9 mouse cellular contexts compared by ENCODE assay signal in genomic region chr6:70842991-70843390, GRCm38 (mm10). TPM values are rescaled to one million over a fixed set of nuclear protein-coding genes. Genes with fewer than 3 reads are reported as not detected.
DNase-seq lines count a peak whose midpoint lies in the region; ATAC-seq lines count a peak whose summit lies in the region.
"Had no signal": no experiment of that assay in that cellular context is flagged by ENCODE, and none has a peak within 500 bp of the region (broad histone marks: within the 10 kb centered on the region; RNA-seq: fewer than 3 reads in every experiment).

No protein-coding gene starts in this region.

- no peak overlapping the region for H3K27ac ChIP-seq in forebrain, embryonic 14.5 days (ENCODE audit: low read depth, low read length)

- intact Hi-C loops in heart, postnatal 25 days (cut with DNase I), result loop anchor here (2.0 kb wide), 1 partner anchor 30 kb away; no protein-coding TSS in a partner anchor

- H3K27me3 ChIP-seq in forebrain, embryonic 14.5 days (replicated peaks; ENCODE audit: control insufficient read depth, insufficient read depth, low read length), result no peaks in the 10 kb centered on the region
- H3K27me3 ChIP-seq: Patski had no signal

- no peaks in the 10 kb centered on the region for H3K36me3 ChIP-seq in forebrain, embryonic 14.5 days (ENCODE audit: control insufficient read depth, insufficient read depth, low read length)

- DNase-seq in heart, adult 18-20 months, result peak; percentile 48 to 55
- no peak for DNase-seq in heart, postnatal 25 days (ENCODE audit: low spot score)
- no peak for DNase-seq in forebrain, embryonic 14.5 days (ENCODE audit: low spot score)
- DNase-seq in kidney, adult 9 months, result peak; percentile 56
- DNase-seq in lung, postnatal 36 days, result peak; percentile 42
- DNase-seq in retina, embryonic 14.5 days (ENCODE audit: low spot score), result no peak
- no peak for DNase-seq in right cerebral cortex, adult 18-20 months

- no peaks in the 10 kb centered on the region for H3K9me3 ChIP-seq in forebrain, embryonic 14.5 days (replicated peaks; ENCODE audit: control insufficient read depth, low read length)

- ATAC-seq in forebrain, embryonic 14.5 days, result no peak
- no peak for ATAC-seq in frontal cortex, adult (ENCODE audit: low TSS enrichment)
- ATAC-seq: Patski had no signal

- H3K9ac ChIP-seq in forebrain, embryonic 14.5 days (ENCODE audit: low read length), result no peak overlapping the region

- H3K4me3 ChIP-seq in forebrain, embryonic 14.5 days (ENCODE audit: low read depth, low read length), result no peak overlapping the region

- H3K4me2 ChIP-seq in forebrain, embryonic 14.5 days (ENCODE audit: low read length), result peak overlapping the region; percentile 72

- H3K4me1 ChIP-seq in forebrain, embryonic 14.5 days (ENCODE audit: control insufficient read depth, insufficient read depth, low read length), result peaks cover 21% of the 10 kb centered on the region

- 75% methylated on average over 5 of the region's 5 CpGs for WGBS in forebrain, embryonic 14.5 days

RNA-seq across cellular contexts. Expression of gene Eif2ak3, which starts 1.3 kb away (rescaled TPM):
- total RNA-seq in heart, adult 18-20 months (2021), result 1 to 10 TPM; 6.9 to 7.5 TPM
- total RNA-seq in heart, postnatal 25 days (2021), result 1 to 10 TPM; 7.9 to 9.3 TPM
- polyA plus RNA-seq in forebrain, embryonic 14.5 days (2014; fragmentation: Nextera tagmentation; extraction: Ambion mirVana), result 9.4 and 10.7 TPM in 2 replicates

RNA-seq across cellular contexts. Expression of gene Rpia, which starts 51.0 kb away (rescaled TPM):
- 10 to 100 TPM; 13.2 to 15.5 TPM for total RNA-seq in heart, adult 18-20 months (2021)
- total RNA-seq in heart, postnatal 25 days (2021), result 10 to 100 TPM; 11.3 to 13.9 TPM
- 2.5 and 2.6 TPM in 2 replicates for polyA plus RNA-seq in forebrain, embryonic 14.5 days (2014; fragmentation: Nextera tagmentation; extraction: Ambion mirVana)

Comparison
In these comparisons a context has a peak if more than half of its experiments do, and no peak if none do; other contexts are left out.
1. DNase-seq: peak in heart, adult 18-20 months (2 of 2), kidney, adult 9 months (single experiment) and lung, postnatal 36 days (single experiment); none in heart, postnatal 25 days (single experiment), forebrain, embryonic 14.5 days (single experiment), retina, embryonic 14.5 days (single experiment) and right cerebral cortex, adult 18-20 months (single experiment).